In genomic region chr7:74369657-74370056, GRCm38 (mm10) we compare ENCODE assay signal across 8 mouse cellular contexts.
DNase-seq lines count a peak whose midpoint lies in the region; ATAC-seq and TF ChIP-seq lines count a peak whose summit lies in the region.

No protein-coding gene starts in this region.

- peak; percentile 37 for DNase-seq in gastrocnemius, postnatal 10 days
- DNase-seq in gastrocnemius, postnatal 25 days, result no peak
- DNase-seq in ovary, postnatal 36 days (ENCODE audit: low spot score), result peak; percentile 48
- no peak for DNase-seq in ovary, adult 18-20 months (ENCODE audit: low spot score)
- DNase-seq in embryonic facial prominence, embryonic 11.5 days (ENCODE audit: low spot score), result peak; percentile 37
- no peak for DNase-seq in stomach, postnatal 0 days (ENCODE audit: low spot score)
- DNase-seq in left cerebral cortex, adult 11 months (ENCODE audit: low spot score), result no peak

- no peak overlapping the region for H3K4me2 ChIP-seq in embryonic facial prominence, embryonic 11.5 days (ENCODE audit: low read depth, low read length)
- no peak overlapping the region for H3K4me2 ChIP-seq in stomach, postnatal 0 days (replicated peaks; ENCODE audit: low read depth)
- H3K4me2 ChIP-seq in intestine, embryonic 16.5 days (ENCODE audit: low read depth, low read length), result no peak overlapping the region

- ATAC-seq in embryonic facial prominence, embryonic 11.5 days (replicated peaks; ENCODE audit: insufficient number of reproducible peaks, low FRiP score, low TSS enrichment, low read depth), result no peak
- no peak for ATAC-seq in stomach, postnatal 0 days (ENCODE audit: low FRiP score, low TSS enrichment)
- ATAC-seq in intestine, embryonic 16.5 days, result no peak

- no peak for TF ChIP-seq EP300 in stomach, postnatal 0 days (optimal IDR thresholded peaks at IDR 0.05)

- H3K27ac ChIP-seq in embryonic facial prominence, embryonic 11.5 days (replicated peaks; ENCODE audit: low read depth, low read length), result no peak overlapping the region
- no peak overlapping the region for H3K27ac ChIP-seq in stomach, postnatal 0 days (replicated peaks)
- no peak overlapping the region for H3K27ac ChIP-seq in intestine, embryonic 16.5 days (ENCODE audit: low read length)

- no peaks in the 10 kb centered on the region; the same call in 1 of the 2 replicates for H3K4me1 ChIP-seq in embryonic facial prominence, embryonic 11.5 days (ENCODE audit: control insufficient read depth, insufficient read depth, low read length)
- no peaks in the 10 kb centered on the region for H3K4me1 ChIP-seq in stomach, postnatal 0 days (replicated peaks; ENCODE audit: control insufficient read depth, insufficient read depth)
- 0 out of 2 replicates have a peak, but pooled peaks cover 3% of the 10 kb centered on the region for H3K4me1 ChIP-seq in intestine, embryonic 16.5 days (ENCODE audit: control insufficient read depth, insufficient read depth, low read length)

- H3K27me3 ChIP-seq in embryonic facial prominence, embryonic 11.5 days (ENCODE audit: control insufficient read depth, insufficient read depth, low read length), result no peaks in the 10 kb centered on the region
- no peaks in the 10 kb centered on the region for H3K27me3 ChIP-seq in stomach, postnatal 0 days (ENCODE audit: control insufficient read depth, insufficient read depth, low read length)
- H3K27me3 ChIP-seq in intestine, embryonic 16.5 days (replicated peaks; ENCODE audit: control insufficient read depth, insufficient read depth, low read length), result no peaks in the 10 kb centered on the region

- no peaks in the 10 kb centered on the region for H3K9me3 ChIP-seq in embryonic facial prominence, embryonic 11.5 days (replicated peaks; ENCODE audit: control insufficient read depth, low read length)
- no peaks in the 10 kb centered on the region for H3K9me3 ChIP-seq in stomach, postnatal 0 days (ENCODE audit: control insufficient read depth, low read length)
- H3K9me3 ChIP-seq in intestine, embryonic 16.5 days (ENCODE audit: control insufficient read depth, low read length), result no peaks in the 10 kb centered on the region

- WGBS in embryonic facial prominence, embryonic 11.5 days, result 64% methylated on average over 4 of the region's 4 CpGs
- 67% methylated on average over 4 of the region's 4 CpGs for WGBS in stomach, postnatal 0 days
- WGBS in intestine, embryonic 16.5 days, result 63% methylated on average over 4 of the region's 4 CpGs

- no peak overlapping the region for H3K4me3 ChIP-seq in embryonic facial prominence, embryonic 11.5 days (ENCODE audit: low read depth, low read length)
- H3K4me3 ChIP-seq in stomach, postnatal 0 days (ENCODE audit: low read depth, low read length), result no peak overlapping the region
- no peak overlapping the region for H3K4me3 ChIP-seq in intestine, embryonic 16.5 days (ENCODE audit: low read length)

- H3K9ac ChIP-seq in embryonic facial prominence, embryonic 11.5 days (replicated peaks; ENCODE audit: low read length), result no peak overlapping the region
- no peak overlapping the region for H3K9ac ChIP-seq in stomach, postnatal 0 days (ENCODE audit: low read length)
- H3K9ac ChIP-seq in intestine, embryonic 16.5 days (ENCODE audit: low read depth, low read length), result no peak overlapping the region

- TF ChIP-seq CTCF in stomach, postnatal 0 days (IDR thresholded peaks at IDR 0.05; ENCODE audit: low read depth), result peak; percentile 68

- H3K36me3 ChIP-seq in embryonic facial prominence, embryonic 11.5 days (replicated peaks; ENCODE audit: control insufficient read depth, insufficient read depth, low read depth, low read length), result no peaks in the 10 kb centered on the region
- no peaks in the 10 kb centered on the region for H3K36me3 ChIP-seq in stomach, postnatal 0 days (ENCODE audit: control insufficient read depth, insufficient read depth, low read length)
- H3K36me3 ChIP-seq in intestine, embryonic 16.5 days (ENCODE audit: control insufficient read depth, insufficient read depth, low read length), result no peaks in the 10 kb centered on the region

Comparison
In these comparisons a context has a peak if more than half of its experiments do, and no peak if none do; other contexts are left out.
1. DNase-seq: peak in gastrocnemius, postnatal 10 days (single experiment), ovary, postnatal 36 days (single experiment) and embryonic facial prominence, embryonic 11.5 days (single experiment); none in gastrocnemius, postnatal 25 days (single experiment), ovary, adult 18-20 months (single experiment), stomach, postnatal 0 days (single experiment) and left cerebral cortex, adult 11 months (single experiment).